Mouse (Mus musculus) 3T3-L1 (cell line): ENCODE measurements at regions not wholly inside any gene's neighbourhood (a gene's known extent, or its start where the extent isn't known, plus 50 kb on each side); places are given as distances from the start of the nearest gene placed in this dataset.

Experiments
- DNase-seq: peaks from one replicate; pipeline ENCODE4 v3.0.0-alpha.2; 2015; ENCODE audit warnings: low read depth, low spot score

GRCm38 (mm10) chr10:48813796-48814195, 974.8 kb downstream of the Grik2 start:
- peak; percentile 59 for DNase-seq

- no peak for DNase-seq
Observed at GRCm38 (mm10) chr10:48810130-48810529, 978.4 kb downstream of the Grik2 start.

- peak; percentile 79 for DNase-seq
Observed at GRCm38 (mm10) chr10:48769870-48770491, 1018.6 kb downstream of the Grik2 start.

- peak; percentile 58 for DNase-seq
Observed at GRCm38 (mm10) chr10:48737936-48738335, 1050.6 kb downstream of the Grik2 start.

- no peak for DNase-seq
Observed at GRCm38 (mm10) chr10:48736851-48737250, 1051.7 kb downstream of the Grik2 start.
